8 mouse cellular contexts compared by ENCODE assay signal in the genomic region with DNA sequence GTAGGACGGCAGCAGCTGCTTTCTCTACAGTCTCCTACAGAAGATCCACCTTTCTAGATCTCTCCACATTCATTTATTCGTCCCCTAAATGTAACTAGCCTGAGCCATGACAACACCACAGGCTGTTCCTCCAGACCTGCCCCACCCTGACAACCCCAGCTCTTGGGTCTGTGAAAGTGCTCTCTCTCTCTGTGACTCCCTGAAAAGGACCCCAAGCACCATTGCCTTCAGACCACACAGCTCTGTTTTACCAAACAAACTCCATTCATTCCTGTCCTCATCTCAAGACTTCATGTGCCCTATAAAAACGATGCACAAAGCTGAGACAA. TPM values are rescaled to one million over a fixed set of nuclear protein-coding genes. Genes with fewer than 3 reads are reported as not detected.
DNase-seq lines count a peak whose midpoint lies in the region; ATAC-seq and TF ChIP-seq lines count a peak whose summit lies in the region.
"Had no signal": no experiment of that assay in that cellular context is flagged by ENCODE, and none has a peak within 500 bp of the region (broad histone marks: within the 10 kb centered on the region; RNA-seq: fewer than 3 reads in every experiment).

No protein-coding gene starts in this region.

- TF ChIP-seq POLR2A in small intestine, adult 2 months (IDR thresholded peaks at IDR 0.05; ENCODE audit: low read depth, low read length) = no peak

- H3K4me3 ChIP-seq in left cerebral cortex, adult 2 months = peak overlapping the region; percentile 66
- peak overlapping the region; percentile 57 for H3K4me3 ChIP-seq in forebrain, embryonic 14.5 days (ENCODE audit: low read depth, low read length)
- H3K4me3 ChIP-seq in limb, embryonic 13.5 days = peak overlapping the region; percentile 61
- peak overlapping the region; percentile 95 for H3K4me3 ChIP-seq in small intestine, adult 2 months (ENCODE audit: low read depth, low read length)

- TF ChIP-seq CTCF in left cerebral cortex, adult 2 months (IDR thresholded peaks at IDR 0.05) = no peak
- no peak for TF ChIP-seq CTCF in small intestine, adult 2 months (IDR thresholded peaks at IDR 0.05; ENCODE audit: extremely low read depth, insufficient read length, insufficient replicate concordance, low read depth, low read length)

- 0 out of 2 replicates have a peak, but pooled peaks cover 4% of the 10 kb centered on the region for H3K27me3 ChIP-seq in forebrain, embryonic 14.5 days (replicated peaks; ENCODE audit: control insufficient read depth, insufficient read depth, low read length)
- peaks cover 45% of the 10 kb centered on the region for H3K27me3 ChIP-seq in limb, embryonic 13.5 days
- H3K27me3 ChIP-seq in small intestine, adult 2 months (ENCODE audit: control insufficient read depth, insufficient read depth, low read length) = no peaks in the 10 kb centered on the region

- peak overlapping the region; percentile 63; the same call in 1 of the 2 replicates for H3K9ac ChIP-seq in forebrain, embryonic 14.5 days (ENCODE audit: low read length)
- peak overlapping the region; percentile 66 for H3K9ac ChIP-seq in limb, embryonic 13.5 days

- H3K9me3 ChIP-seq in forebrain, embryonic 14.5 days (replicated peaks; ENCODE audit: control insufficient read depth, low read length) = no peaks in the 10 kb centered on the region
- H3K9me3 ChIP-seq in limb, embryonic 13.5 days = no peaks in the 10 kb centered on the region

- H3K36me3 ChIP-seq in forebrain, embryonic 14.5 days (ENCODE audit: control insufficient read depth, insufficient read depth, low read length) = no peaks in the 10 kb centered on the region
- no peaks in the 10 kb centered on the region for H3K36me3 ChIP-seq in limb, embryonic 13.5 days
- H3K36me3 ChIP-seq in small intestine, adult 2 months (ENCODE audit: control insufficient read depth, insufficient read depth, low read length) = no peaks in the 10 kb centered on the region

- H3K27ac ChIP-seq in left cerebral cortex, adult 2 months = peak overlapping the region; percentile 76
- no peak overlapping the region for H3K27ac ChIP-seq in forebrain, embryonic 14.5 days (ENCODE audit: low read depth, low read length)
- no peak overlapping the region for H3K27ac ChIP-seq in limb, embryonic 13.5 days
- 0 out of 2 replicates have a peak overlapping the region, but pooled peaks have one; percentile 15 for H3K27ac ChIP-seq in small intestine, adult 2 months (ENCODE audit: insufficient read depth, low read depth, low read length)

- intact Hi-C loops in left cerebral cortex, adult 2 months (cut with DNase I) = no loop called here
- intact Hi-C loops in left cerebral cortex, postnatal 14 days (cut with DNase I) = no loop called here

- H3K4me1 ChIP-seq in forebrain, embryonic 14.5 days (ENCODE audit: control insufficient read depth, insufficient read depth, low read length) = no peaks in the 10 kb centered on the region
- H3K4me1 ChIP-seq in limb, embryonic 13.5 days = peaks cover 13% of the 10 kb centered on the region
- peaks cover 7% of the 10 kb centered on the region; the same call in 1 of the 2 replicates for H3K4me1 ChIP-seq in small intestine, adult 2 months (ENCODE audit: control insufficient read depth, insufficient read depth, insufficient read length, low read length)

- peak; percentile 35; the same call in 1 of the 2 replicates for ATAC-seq in forebrain, embryonic 14.5 days
- ATAC-seq in limb, embryonic 13.5 days (ENCODE audit: low FRiP score, low read depth) = peak; percentile 54

- H3K4me2 ChIP-seq in forebrain, embryonic 14.5 days (ENCODE audit: low read length) = peak overlapping the region; percentile 100
- H3K4me2 ChIP-seq in limb, embryonic 13.5 days (replicated peaks) = peak overlapping the region; percentile 100

- 18% methylated on average over 3 of the region's 3 CpGs for WGBS in forebrain, embryonic 14.5 days
- 8% methylated on average over 3 of the region's 3 CpGs for WGBS in limb, embryonic 13.5 days
- WGBS in small intestine, adult 2 months = 6% methylated on average over 3 of the region's 3 CpGs

- DNase-seq in left cerebral cortex, adult 2 months (ENCODE audit: extremely low spot score in 1 of 2, low spot score in 2 of 2) = no peak
- DNase-seq in left cerebral cortex, postnatal 14 days (ENCODE audit: low spot score in 2 of 2) = no peak
- no peak for DNase-seq in forebrain, embryonic 14.5 days (ENCODE audit: low spot score)
- no peak for DNase-seq in left cerebral cortex, adult 18-20 months (ENCODE audit: low spot score in 2 of 2)
- DNase-seq in right cerebral cortex, postnatal 14 days = no peak

RNA-seq across cellular contexts. Expression of a gene that starts 0.4 kb away (rescaled TPM):
- total RNA-seq in left cerebral cortex, adult 2 months (2021) = 10 to 100 TPM; 26.5 to 26.7 TPM
- 1 to 10 TPM; 6.2 to 7.3 TPM for total RNA-seq in left cerebral cortex, postnatal 14 days (2021)
- polyA plus RNA-seq in forebrain, embryonic 14.5 days (2014; fragmentation: Nextera tagmentation; extraction: Ambion mirVana) = 1.1 and 1.2 TPM in 2 replicates
- polyA plus RNA-seq in limb, embryonic 13.5 days (2015; fragmentation: Nextera tagmentation; extraction: Ambion mirVana) = 0.10 and 0.20 TPM in 2 replicates
- 0.17 and 0.28 TPM in 2 replicates for polyA plus RNA-seq in small intestine, adult 2 months (2012; rRNA removed)
- total RNA-seq in left cerebral cortex, adult 18-20 months (2021) = 10 to 100 TPM; 25.9 to 28.0 TPM
- polyA plus RNA-seq: erythroblast, embryonic 14.5 days had no signal

Comparison
In these comparisons a context has a peak if more than half of its experiments do, and no peak if none do; other contexts are left out.
1. H3K27ac ChIP-seq: peak in left cerebral cortex, adult 2 months (single experiment) and small intestine, adult 2 months (single experiment); none in forebrain, embryonic 14.5 days (single experiment) and limb, embryonic 13.5 days (single experiment).
2. Peak in every context shown above with its lines, with median percentiles within 50 percentile points of each other: H3K4me3 ChIP-seq.